Mouse (Mus musculus) left cerebral cortex, postnatal 10 days (tissue): ENCODE results near the gene Nupr1. TPM values are rescaled to one million over a fixed set of nuclear protein-coding genes. Genes with fewer than 3 reads are reported as not detected.
A peak's percentile ranks its signal among the peaks of the same experiment; 100 is the strongest.

Experiments used
- DNase-seq, 2 experiments: peaks; one replicate each; pipeline ENCODE4 v3.0.0; 2021 to 2022; ENCODE audit warnings: low spot score in 2 of 2, mixed read lengths in 1 of 2; ENCODE audit errors: extremely low spot score in 1 of 2
- intact Hi-C: fragments of 180-260 bp; cut with DNase I; formaldehyde crosslinking; loops from one replicate; pipeline ENCODE4 v1.15.1; 2025
- total RNA-seq, 2 experiments: library from RNA; stranded (reverse); gene quantifications; 2 replicates each; pipeline ENCODE4 v1.2.3; 2021

The Nupr1 gene
- total RNA-seq, 2 experiments from 2014 or later: 8.7 to 8.9 TPM

DNA sequence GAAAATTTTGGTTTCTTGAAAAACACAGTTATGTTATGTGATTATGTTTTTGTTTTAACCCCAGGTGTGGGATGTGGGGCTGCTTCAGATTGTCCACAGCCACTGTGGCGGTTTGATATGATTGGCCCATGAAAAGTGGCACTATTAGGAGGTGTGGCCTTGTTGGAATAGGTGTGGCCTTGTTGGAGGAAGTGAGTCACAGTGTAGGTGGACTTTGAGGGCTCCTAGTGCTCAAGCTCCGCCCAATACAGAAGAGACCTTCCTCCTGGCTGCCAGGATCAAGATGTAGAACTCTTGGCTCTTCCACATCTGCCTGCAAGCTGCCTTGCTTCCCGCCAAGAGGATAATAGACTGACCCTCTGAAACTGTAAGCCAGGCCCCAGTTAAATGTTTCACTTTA is 17.9 kb downstream of the Nupr1 start:
- intact Hi-C loops: no loop called here
- no peak for DNase-seq

DNA sequence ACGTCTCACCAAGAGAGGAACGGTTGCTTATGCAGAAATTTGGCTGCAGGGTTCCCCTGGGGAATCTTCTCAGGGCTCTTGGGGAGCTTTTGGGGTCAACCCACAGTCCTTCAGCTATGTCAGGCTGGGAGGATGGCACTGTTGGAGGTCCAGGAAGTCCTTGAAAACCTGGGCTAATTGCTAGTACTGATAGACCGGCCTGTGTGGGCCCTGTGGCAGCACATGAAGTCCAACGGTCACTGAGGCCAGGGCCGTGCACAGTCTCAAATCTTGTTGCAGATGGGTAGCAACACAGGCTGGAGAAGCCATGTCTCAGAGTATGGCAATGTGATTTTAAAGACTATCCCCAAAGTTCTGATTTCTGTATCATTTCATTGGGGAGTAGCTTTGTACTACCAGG is 22.9 kb downstream of the Nupr1 start:
- intact Hi-C loops: no loop called here
- DNase-seq: no peak

GRCm38 (mm10) chr7:126607064-126607463 is 23.6 kb downstream of the Nupr1 start:
- intact Hi-C loops: no loop called here
- peak in 1 of 2 experiments; percentile 42 for DNase-seq

GRCm38 (mm10) chr7:126606611-126607010 is 24.1 kb downstream of the Nupr1 start:
- intact Hi-C loops: no loop called here
- DNase-seq: no peak

GRCm38 (mm10) chr7:126602650-126603049 is 28.0 kb downstream of the Nupr1 start:
- DNase-seq: no peak
- intact Hi-C loops: no loop called here

DNA sequence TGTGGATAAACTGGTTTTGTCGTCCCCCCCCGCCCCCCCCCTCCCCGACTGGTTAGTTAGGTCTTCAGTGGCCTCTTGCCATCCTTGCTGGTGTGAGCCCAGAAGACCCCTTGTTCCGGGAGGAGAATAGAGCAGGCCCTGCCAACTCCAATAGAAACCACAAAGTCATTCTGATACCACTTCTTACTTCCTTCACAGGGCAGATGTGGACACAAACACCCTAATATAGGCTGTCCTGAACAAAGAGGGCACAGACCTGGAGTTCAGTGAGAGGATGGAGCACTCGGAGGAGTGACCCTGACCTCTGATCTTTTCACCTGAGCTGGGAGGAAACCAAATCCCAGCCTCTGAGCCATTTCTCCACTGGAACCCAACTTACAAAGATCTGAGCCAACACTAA is 28.8 kb downstream of the Nupr1 start:
- no peak for DNase-seq
- intact Hi-C loops: no loop called here

DNA sequence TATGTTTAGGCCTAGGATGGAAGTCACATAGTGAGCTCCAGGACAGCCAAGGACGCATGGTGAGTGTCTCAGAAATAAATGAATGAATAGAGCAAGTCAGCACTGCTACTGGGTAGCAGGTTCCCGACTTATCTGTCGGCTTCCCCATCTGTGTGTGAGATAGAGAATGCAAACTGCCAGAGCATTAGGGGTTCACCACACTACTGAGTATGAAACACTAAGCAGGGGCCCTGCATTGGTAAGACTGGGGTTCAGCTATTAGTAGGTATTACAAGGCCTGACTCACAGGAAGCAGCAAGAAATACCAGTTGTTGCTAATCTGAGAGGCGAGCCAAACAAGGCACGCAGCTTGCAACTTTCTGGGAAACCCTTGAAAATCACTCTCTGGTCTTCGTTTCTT is 31.7 kb downstream of the Nupr1 start:
- no peak for DNase-seq
- intact Hi-C loops: no loop called here

- intact Hi-C loops: no loop called here
Measured at GRCm38 (mm10) chr7:126596414-126596813, 34.2 kb downstream of the Nupr1 start.

GRCm38 (mm10) chr7:126595890-126596289 is 34.8 kb downstream of the Nupr1 start:
- DNase-seq: no peak
- intact Hi-C loops: no loop called here

More at GRCm38 (mm10) chr7:126596414-126596813, 34.2 kb downstream of the Nupr1 start:
- no peak for DNase-seq

DNA sequence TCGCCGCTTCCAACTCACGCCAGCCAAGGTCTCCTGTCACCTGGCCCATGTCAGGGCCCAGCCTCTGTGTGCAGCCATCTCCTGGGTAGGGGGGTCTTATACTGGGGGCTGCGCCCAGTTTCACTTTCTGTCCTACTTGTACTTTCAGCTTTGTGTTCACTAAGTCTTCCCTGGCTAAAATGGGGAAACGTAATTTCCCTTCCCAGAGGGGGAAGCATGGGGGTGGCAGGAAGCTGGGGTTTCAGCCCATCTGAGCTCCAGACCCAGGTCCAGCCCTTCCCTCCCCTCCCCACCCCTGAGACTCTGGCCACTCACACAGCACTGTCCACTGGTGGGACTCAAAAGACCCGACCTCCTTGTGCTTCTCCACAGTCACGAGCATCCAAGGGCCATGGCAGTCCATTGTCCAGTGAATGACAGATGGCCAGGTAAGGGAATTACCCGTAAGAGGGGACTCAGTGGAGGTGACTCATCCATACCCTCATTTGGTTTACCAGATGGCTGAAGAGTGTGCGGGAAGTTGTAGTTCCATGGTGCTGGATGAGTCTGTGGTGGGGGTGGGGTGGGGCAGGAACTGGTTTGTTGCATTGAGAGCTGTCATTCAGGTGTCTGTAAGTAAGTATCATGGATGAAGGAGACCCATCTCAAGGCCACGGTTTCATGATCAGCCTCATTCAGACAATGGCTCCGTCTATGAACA is 35.6 kb downstream of the Nupr1 start, which contains the start of gene Il27:
Gene Il27, minus strand, starts transcription at position 80 of the 700 bp plus-strand sequence.
- intact Hi-C loops: no loop called here
- no peak for DNase-seq

GRCm38 (mm10) chr7:126587779-126588178 is 42.9 kb downstream of the Nupr1 start:
- DNase-seq: peak in 1 of 2 experiments; percentile 88
- intact Hi-C loops: loop anchor here (2.0 kb wide), 1 partner anchor 49 kb away; no protein-coding TSS in a partner anchor

GRCm38 (mm10) chr7:126586839-126587238 is 43.8 kb downstream of the Nupr1 start:
- DNase-seq: peak in 1 of 2 experiments; percentile 49
- intact Hi-C loops: loop anchor here (2.0 kb wide), 1 partner anchor 50 kb away; no protein-coding TSS in a partner anchor

- intact Hi-C loops: loop anchor here (2.0 kb wide), 1 partner anchor 51 kb away; no protein-coding TSS in a partner anchor
- DNase-seq: no peak
Measured at GRCm38 (mm10) chr7:126585717-126586116, 44.9 kb downstream of the Nupr1 start, which contains the start of gene Cln3. Gene Cln3 (minus strand): TSS chr7:126585817.

DNA sequence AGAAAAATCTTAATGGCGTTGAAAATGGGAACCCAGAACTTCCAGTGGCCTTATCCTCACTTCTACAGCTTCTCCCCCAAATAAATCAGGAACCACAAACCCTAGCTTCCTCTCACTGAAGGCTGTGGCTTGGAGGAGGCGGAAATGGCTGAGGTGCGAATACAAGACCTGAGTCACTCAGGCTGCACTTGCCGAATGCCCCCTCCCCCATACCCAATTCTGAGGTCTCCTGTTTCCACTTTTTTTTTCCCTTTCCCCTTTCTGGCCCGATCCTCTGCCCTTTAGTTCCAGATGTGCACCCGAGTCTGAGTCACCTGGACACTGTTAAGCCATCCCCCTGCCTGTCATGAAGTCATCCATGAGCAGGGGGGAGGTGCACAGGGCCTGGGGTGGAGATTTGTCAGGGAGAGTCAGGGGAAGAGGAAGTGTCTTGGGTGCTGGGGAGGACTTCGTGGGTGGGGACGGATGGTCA is 46.1 kb downstream of the Nupr1 start, which contains the start of gene Apobr:
Gene Apobr, plus strand, starts transcription at position 437 of the 472 bp plus-strand sequence.
- intact Hi-C loops: loop anchor here (5.0 kb wide), 1 partner anchor 108 kb away; no protein-coding TSS in a partner anchor
- DNase-seq: no peak

- intact Hi-C loops: loop anchor here (5.0 kb wide), 1 partner anchor 109 kb away; no protein-coding TSS in a partner anchor
- no peak for DNase-seq
Measured at GRCm38 (mm10) chr7:126583761-126584160, 46.9 kb downstream of the Nupr1 start.

DNA sequence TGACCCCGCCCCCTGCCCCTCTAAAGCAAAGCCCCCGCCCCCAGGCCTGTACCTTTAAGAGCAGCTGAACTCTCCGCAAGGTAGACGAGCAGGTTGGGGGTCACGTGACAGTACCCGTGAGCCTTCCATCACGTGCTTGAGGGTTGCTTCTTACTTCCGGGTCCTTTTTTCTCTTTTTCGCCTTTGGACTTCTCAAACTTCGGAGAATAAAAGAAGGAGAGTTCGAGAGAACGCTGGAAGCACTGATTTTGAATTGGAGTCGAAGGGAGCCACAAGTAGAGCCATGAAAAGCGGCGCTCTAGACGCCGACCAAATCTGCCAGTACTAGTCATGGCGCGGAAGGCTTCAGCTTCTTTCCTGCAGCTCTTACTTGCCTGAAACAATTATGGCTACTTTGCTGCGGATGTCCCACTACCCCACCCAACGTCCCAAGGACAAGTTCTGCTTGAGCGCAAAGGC is 47.4 kb downstream of the Nupr1 start:
- intact Hi-C loops: loop anchor here (5.0 kb wide), 1 partner anchor 109 kb away; no protein-coding TSS in a partner anchor
- DNase-seq: peak; percentile 82 to 91

- DNase-seq: peak in 1 of 2 experiments; percentile 55
- intact Hi-C loops: loop anchor here (5.0 kb wide), 1 partner anchor 110 kb away; no protein-coding TSS in a partner anchor
Measured at GRCm38 (mm10) chr7:126582759-126583158, 47.9 kb downstream of the Nupr1 start.

- DNase-seq: no peak
- intact Hi-C loops: loop anchor here (5.0 kb wide), 1 partner anchor 111 kb away; no protein-coding TSS in a partner anchor
Measured at GRCm38 (mm10) chr7:126581661-126582060, 49.0 kb downstream of the Nupr1 start.

GRCm38 (mm10) chr7:126579172-126579571 is 51.5 kb downstream of the Nupr1 start:
- peak in 1 of 2 experiments; percentile 55 for DNase-seq
- intact Hi-C loops: no loop called here

DNA sequence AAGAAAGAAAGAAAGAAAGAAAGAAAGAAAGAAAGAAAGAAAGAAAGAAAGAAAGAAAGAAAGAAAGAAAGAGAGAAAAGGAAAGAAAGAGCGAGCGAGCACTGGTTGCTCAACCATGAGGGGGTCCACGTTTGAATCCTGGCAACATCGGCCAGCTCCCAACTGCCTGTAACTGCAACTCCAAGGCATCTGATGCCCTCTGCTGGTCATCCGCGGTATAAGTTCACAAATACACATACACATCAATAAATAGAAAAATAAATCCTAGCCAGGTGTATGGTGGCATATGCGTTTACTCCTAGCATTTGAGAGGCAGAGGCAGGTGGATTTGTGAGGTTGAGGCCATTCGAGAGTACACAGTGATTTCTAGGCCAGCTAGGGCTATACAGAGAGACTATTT is 53.7 kb downstream of the Nupr1 start:
- intact Hi-C loops: no loop called here

More for the DNA sequence above, 53.7 kb downstream of the Nupr1 start:
- peak in 1 of 2 experiments; percentile 51 for DNase-seq
